Mouse (Mus musculus): ENCODE data around the gene Gcnt1. TPM values are rescaled to one million over a fixed set of nuclear protein-coding genes. Genes with fewer than 3 reads are reported as not detected.

Gene Gcnt1
- 0.49 and 0.79 TPM in 2 replicates for polyA plus RNA-seq (2015; fragmentation: Nextera tagmentation; extraction: Ambion mirVana)

DNA sequence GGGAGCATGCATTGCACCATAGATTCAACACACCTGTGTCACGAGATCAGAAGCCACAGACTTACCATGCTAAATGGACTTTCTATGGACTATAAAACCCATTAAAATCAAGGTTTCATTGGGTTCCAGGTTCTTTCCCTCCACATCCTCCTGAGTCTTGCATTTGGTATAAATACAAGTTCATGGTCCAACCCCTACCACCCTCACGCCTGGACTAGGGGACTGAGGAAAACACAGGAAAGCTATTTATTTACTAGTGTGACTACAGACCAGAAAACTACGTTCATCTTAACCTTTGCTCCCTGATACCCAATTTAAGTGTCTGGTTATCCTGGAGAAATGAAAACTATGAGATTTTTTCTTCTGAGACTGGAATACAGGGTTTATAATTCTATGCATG is at the start of gene Gcnt1:
TSS of gene Gcnt1 (minus strand) at position 144 of the 400 bp plus-strand sequence.
- Histone ChIP-seq H3K27ac (replicated peaks) (no peak within 1 kb of the TSS), H3K4me3 (no peak within 1 kb of the TSS), H3K36me3 (no peaks in the 10 kb centered on the region), H3K9me3 (no peaks in the 10 kb centered on the region), H3K4me2 (replicated peaks) (no peak within 1 kb of the TSS), H3K27me3 (no peaks in the 10 kb centered on the region), H3K9ac (replicated peaks) (no peak within 1 kb of the TSS), H3K4me1 (no peaks in the 10 kb centered on the region)
- 91% methylated on average over 3 of the region's 3 CpGs for WGBS
- no peak for ATAC-seq (replicated peaks)

DNA sequence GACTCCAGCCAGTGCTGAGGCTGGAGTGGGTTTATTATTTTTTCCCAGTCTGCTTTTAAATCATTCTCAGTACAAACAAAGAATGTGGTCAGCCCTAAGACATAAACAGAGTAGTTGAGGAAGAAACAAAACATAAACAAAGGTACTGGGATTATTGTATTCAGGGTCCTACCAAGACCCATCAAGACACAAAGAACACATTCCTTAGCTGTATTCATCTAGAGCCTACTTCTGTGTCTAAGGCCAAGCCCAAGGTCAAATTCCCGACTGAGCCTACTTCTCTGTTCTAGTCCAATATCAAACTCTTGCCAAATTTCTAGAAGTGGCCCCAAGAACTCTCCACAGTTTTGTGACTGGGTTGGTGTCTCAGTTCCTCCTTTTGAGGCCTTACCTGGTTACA is 45.2 kb upstream of the Gcnt1 start:
- no peak overlapping the region for H3K4me3 ChIP-seq
- H3K4me1 ChIP-seq: no peaks in the 10 kb centered on the region
- whole genome bisulfite sequencing: 59% methylated on average over 1 of the region's 1 CpGs
- ATAC-seq (replicated peaks): no peak
- H3K4me2 ChIP-seq (replicated peaks): no peak overlapping the region
- no peaks in the 10 kb centered on the region for H3K9me3 ChIP-seq
- no peaks in the 10 kb centered on the region for H3K27me3 ChIP-seq
- no peak overlapping the region for H3K27ac ChIP-seq (replicated peaks)
- no peak overlapping the region for H3K9ac ChIP-seq (replicated peaks)
- H3K36me3 ChIP-seq: no peaks in the 10 kb centered on the region

DNA sequence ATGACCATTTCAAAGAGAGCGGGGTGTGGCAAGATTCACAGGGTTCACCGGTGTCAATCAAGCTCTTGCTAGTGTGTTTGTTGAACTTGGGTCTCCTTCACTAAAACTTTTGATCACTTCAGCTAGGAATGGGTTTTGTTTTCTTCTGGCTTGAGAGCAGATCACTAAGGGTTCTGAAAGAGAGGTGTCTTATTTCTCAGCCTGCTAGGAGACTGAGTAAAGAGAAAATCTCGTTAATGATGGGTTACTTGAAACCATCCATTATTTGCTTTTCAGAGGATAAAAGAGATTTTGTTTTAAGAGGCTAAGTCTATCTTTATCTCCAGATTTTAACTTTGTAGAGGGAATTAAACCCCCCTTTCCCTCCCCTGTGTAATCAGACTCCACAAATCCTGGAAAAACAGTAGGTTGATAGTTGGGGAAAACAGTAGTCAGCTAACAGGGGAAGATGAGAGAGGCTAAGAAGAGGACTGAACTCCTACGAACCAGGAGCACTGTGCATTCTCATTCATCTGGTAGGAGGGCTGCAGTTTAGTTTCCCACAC is 40.3 kb upstream of the Gcnt1 start:
- Histone ChIP-seq H3K9ac (replicated peaks) (no peak overlapping the region), H3K9me3 (no peaks in the 10 kb centered on the region), H3K4me1 (no peaks in the 10 kb centered on the region), H3K36me3 (no peaks in the 10 kb centered on the region), H3K4me3 (no peak overlapping the region), H3K4me2 (replicated peaks) (no peak overlapping the region), H3K27me3 (no peaks in the 10 kb centered on the region), H3K27ac (replicated peaks) (no peak overlapping the region)
- WGBS: 41% methylated on average over 4 of the region's 4 CpGs
- no peak for ATAC-seq (replicated peaks)

DNA sequence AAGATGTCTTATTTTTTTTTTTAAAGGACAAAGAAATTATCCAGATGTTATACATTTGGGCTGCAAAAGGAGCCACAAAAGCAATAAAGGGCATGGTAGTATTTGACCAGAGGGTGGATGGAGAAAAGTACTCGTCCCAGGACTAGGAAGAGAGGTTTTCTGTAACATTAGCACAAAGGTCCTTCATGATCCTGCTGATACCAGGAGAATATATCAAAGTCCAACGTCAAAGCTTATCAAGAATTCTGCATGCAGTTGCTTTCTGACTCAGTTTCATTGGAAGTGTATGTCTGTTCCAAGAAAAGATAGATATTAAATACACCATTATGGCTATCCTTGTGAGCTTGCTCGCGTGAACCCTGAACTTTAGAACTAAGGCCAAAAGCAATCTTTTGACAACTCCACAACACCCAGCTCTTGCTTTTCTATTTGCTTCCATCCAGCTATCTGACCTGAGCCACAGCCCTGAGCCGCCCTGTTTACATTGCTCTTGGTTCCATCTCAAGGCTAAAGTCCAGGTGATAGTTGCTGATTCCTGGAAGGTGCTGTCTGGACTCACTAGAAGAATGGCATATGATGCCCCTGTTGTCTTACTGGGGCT is 37.9 kb upstream of the Gcnt1 start:
- 90% methylated on average over 5 of the region's 5 CpGs for WGBS
- Histone ChIP-seq H3K4me1 (no peaks in the 10 kb centered on the region), H3K9me3 (no peaks in the 10 kb centered on the region), H3K4me2 (replicated peaks) (no peak overlapping the region), H3K36me3 (no peaks in the 10 kb centered on the region), H3K9ac (replicated peaks) (no peak overlapping the region), H3K27me3 (no peaks in the 10 kb centered on the region), H3K27ac (replicated peaks) (no peak overlapping the region), H3K4me3 (no peak overlapping the region)
- no peak for ATAC-seq (replicated peaks)

DNA sequence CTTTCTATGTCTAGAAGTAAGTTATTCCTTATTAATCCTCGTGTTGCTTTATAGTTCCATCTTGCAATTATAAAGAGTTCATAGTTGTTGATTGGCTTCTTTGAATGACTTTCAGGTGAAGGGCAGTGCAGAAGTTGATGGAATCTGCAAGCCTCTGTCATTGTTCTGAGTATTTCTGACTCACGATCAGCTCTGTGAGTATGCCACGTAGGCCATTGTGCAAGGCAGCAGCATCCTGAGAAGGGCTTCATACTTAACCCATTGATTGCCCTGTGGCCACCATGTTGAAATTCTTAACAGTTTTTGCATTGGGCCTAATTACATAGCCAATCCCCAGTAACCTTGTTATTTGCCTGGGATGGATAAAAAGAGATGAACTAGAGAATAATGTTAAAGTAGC is 36.7 kb upstream of the Gcnt1 start:
- no peaks in the 10 kb centered on the region for H3K9me3 ChIP-seq
- no peaks in the 10 kb centered on the region for H3K27me3 ChIP-seq
- no peak for ATAC-seq (replicated peaks)
- no peak overlapping the region for H3K27ac ChIP-seq (replicated peaks)
- no peaks in the 10 kb centered on the region for H3K4me1 ChIP-seq
- 63% methylated on average over 3 of the region's 3 CpGs for WGBS
- no peak overlapping the region for H3K4me2 ChIP-seq (replicated peaks)
- no peaks in the 10 kb centered on the region for H3K36me3 ChIP-seq
- H3K4me3 ChIP-seq: no peak overlapping the region
- H3K9ac ChIP-seq (replicated peaks): no peak overlapping the region

DNA sequence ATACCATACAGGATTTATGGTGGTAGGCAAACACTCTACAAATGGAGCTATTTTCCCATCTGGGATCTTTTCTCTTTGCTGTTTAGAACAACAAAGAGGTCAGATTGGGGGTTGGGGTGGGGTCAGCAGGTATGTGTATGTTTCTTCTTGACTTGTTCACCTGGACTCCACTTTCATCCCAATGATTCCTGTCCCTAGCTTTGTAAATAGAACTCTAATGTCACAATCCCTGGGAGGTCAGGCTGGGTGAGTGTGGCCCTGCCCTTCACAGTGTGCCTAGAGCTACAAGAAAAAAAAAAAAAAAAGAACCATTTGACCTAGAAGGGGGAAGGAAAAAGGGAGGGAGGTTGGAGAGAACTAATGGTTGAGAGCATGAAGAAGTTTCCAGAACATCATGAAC is 35.9 kb upstream of the Gcnt1 start:
- H3K4me1 ChIP-seq: no peaks in the 10 kb centered on the region

GRCm38 (mm10) chr19:17406823-17407222 is 34.2 kb upstream of the Gcnt1 start:
- Histone ChIP-seq H3K4me1 (no peaks in the 10 kb centered on the region), H3K36me3 (no peaks in the 10 kb centered on the region), H3K27me3 (no peaks in the 10 kb centered on the region), H3K9me3 (no peaks in the 10 kb centered on the region), H3K4me2 (replicated peaks) (no peak overlapping the region), H3K9ac (replicated peaks) (no peak overlapping the region), H3K4me3 (no peak overlapping the region), H3K27ac (replicated peaks) (no peak overlapping the region)
- 93% methylated on average over 5 of the region's 5 CpGs for WGBS
- no peak for ATAC-seq (replicated peaks)

More for the DNA sequence above, 35.9 kb upstream of the Gcnt1 start:
- Histone ChIP-seq H3K36me3 (no peaks in the 10 kb centered on the region), H3K27ac (replicated peaks) (no peak overlapping the region), H3K4me3 (no peak overlapping the region), H3K4me2 (replicated peaks) (no peak overlapping the region), H3K27me3 (no peaks in the 10 kb centered on the region), H3K9me3 (no peaks in the 10 kb centered on the region), H3K9ac (replicated peaks) (no peak overlapping the region)
- ATAC-seq (replicated peaks): no peak

GRCm38 (mm10) chr19:17403175-17403574 is 30.5 kb upstream of the Gcnt1 start:
- H3K9me3 ChIP-seq: no peaks in the 10 kb centered on the region
- no peaks in the 10 kb centered on the region for H3K4me1 ChIP-seq
- no peak overlapping the region for H3K4me3 ChIP-seq
- H3K4me2 ChIP-seq (replicated peaks): no peak overlapping the region
- no peak for ATAC-seq (replicated peaks)
- no peak overlapping the region for H3K27ac ChIP-seq (replicated peaks)
- no peak overlapping the region for H3K9ac ChIP-seq (replicated peaks)
- H3K27me3 ChIP-seq: no peaks in the 10 kb centered on the region
- WGBS: 89% methylated on average over 4 of the region's 4 CpGs
- H3K36me3 ChIP-seq: peaks cover 25% of the 10 kb centered on the region

GRCm38 (mm10) chr19:17400571-17400970 is 27.9 kb upstream of the Gcnt1 start:
- H3K4me1 ChIP-seq: no peaks in the 10 kb centered on the region
- no peaks in the 10 kb centered on the region for H3K9me3 ChIP-seq
- no peak overlapping the region for H3K4me3 ChIP-seq
- no peaks in the 10 kb centered on the region for H3K27me3 ChIP-seq
- no peak overlapping the region for H3K9ac ChIP-seq (replicated peaks)
- no peak for ATAC-seq (replicated peaks)
- WGBS: 87% methylated on average over 4 of the region's 4 CpGs
- peaks cover 25% of the 10 kb centered on the region for H3K36me3 ChIP-seq
- no peak overlapping the region for H3K4me2 ChIP-seq (replicated peaks)
- no peak overlapping the region for H3K27ac ChIP-seq (replicated peaks)

DNA sequence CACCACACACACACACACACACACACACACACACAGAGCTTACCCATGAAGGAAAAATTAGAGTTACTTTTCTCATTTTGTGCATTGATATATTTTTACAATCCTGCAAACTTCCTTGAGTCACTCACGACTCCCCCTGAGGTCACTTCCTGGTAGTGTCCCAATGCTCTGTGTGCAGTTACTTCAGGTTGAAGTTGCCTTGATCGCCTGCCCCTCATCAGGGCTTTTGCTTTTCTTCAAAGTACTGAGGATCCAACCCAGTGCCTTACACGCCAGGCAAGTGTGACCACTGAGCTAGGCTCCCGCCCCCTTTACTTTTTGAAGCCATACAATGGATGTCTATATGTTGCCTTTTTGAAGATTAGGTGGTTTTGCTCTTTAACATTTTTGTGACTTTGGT is 27.3 kb upstream of the Gcnt1 start:
- Histone ChIP-seq H3K27me3 (no peaks in the 10 kb centered on the region), H3K4me3 (no peak overlapping the region), H3K27ac (replicated peaks) (no peak overlapping the region), H3K4me1 (peaks cover 5% of the 10 kb centered on the region), H3K9me3 (no peaks in the 10 kb centered on the region), H3K36me3 (peaks cover 25% of the 10 kb centered on the region), H3K4me2 (replicated peaks) (no peak overlapping the region), H3K9ac (replicated peaks) (no peak overlapping the region)
- 89% methylated on average over 4 of the region's 4 CpGs for WGBS
- no peak for ATAC-seq (replicated peaks)

- Histone ChIP-seq H3K4me1 (peaks cover 8% of the 10 kb centered on the region), H3K36me3 (peaks cover 25% of the 10 kb centered on the region), H3K27ac (replicated peaks) (no peak overlapping the region), H3K9ac (replicated peaks) (no peak overlapping the region), H3K27me3 (0 out of 2 replicates have a peak, but pooled peaks cover 5% of the 10 kb centered on the region), H3K4me3 (no peak overlapping the region), H3K9me3 (no peaks in the 10 kb centered on the region), H3K4me2 (replicated peaks) (no peak overlapping the region)
- 76% methylated on average over 5 of the region's 5 CpGs for WGBS
- no peak for ATAC-seq (replicated peaks)
These were observed 25.3 kb upstream of the Gcnt1 start for GRCm38 (mm10) chr19:17397922-17398321.

- Histone ChIP-seq H3K4me3 (no peak overlapping the region), H3K27me3 (0 out of 2 replicates have a peak, but pooled peaks cover 5% of the 10 kb centered on the region), H3K9ac (replicated peaks) (no peak overlapping the region), H3K36me3 (peaks cover 25% of the 10 kb centered on the region), H3K9me3 (no peaks in the 10 kb centered on the region), H3K27ac (replicated peaks) (no peak overlapping the region), H3K4me2 (replicated peaks) (no peak overlapping the region), H3K4me1 (peaks cover 8% of the 10 kb centered on the region)
- no peak for ATAC-seq (replicated peaks)
- 90% methylated on average over 4 of the region's 4 CpGs for WGBS
These were observed 24.2 kb upstream of the Gcnt1 start for GRCm38 (mm10) chr19:17396802-17397201.
